ENCODE assay signal across 9 mouse cellular contexts in the genomic region with DNA sequence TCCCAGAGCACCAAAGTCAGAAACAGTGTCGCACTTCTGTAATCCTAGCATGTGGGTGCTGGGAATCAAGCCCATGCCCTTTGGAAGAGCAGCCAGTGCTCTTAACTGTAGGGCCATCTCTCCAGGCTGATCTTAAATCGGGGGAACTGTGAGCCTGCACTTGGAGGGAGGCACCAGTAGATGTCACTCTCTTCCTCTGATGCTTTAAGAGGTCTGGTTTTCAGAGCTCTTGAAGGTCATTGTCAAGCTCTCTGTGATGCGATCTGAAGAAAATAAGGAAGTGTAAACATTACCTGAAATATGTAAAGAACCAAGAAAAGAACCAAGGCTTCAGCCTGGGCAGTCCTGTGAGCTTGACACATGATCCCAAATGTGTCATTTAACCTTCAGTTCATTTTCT. TPM values are rescaled to one million over a fixed set of nuclear protein-coding genes. Genes with fewer than 3 reads are reported as not detected.
DNase-seq lines count a peak whose midpoint lies in the region; ATAC-seq and TF ChIP-seq lines count a peak whose summit lies in the region.
"Had no signal": no experiment of that assay in that cellular context is flagged by ENCODE, and none has a peak within 500 bp of the region (broad histone marks: within the 10 kb centered on the region; RNA-seq: fewer than 3 reads in every experiment).

No protein-coding gene starts in this region.

- ATAC-seq in frontal cortex, adult (ENCODE audit: low TSS enrichment) = peak; percentile 74
- ATAC-seq in megakaryocyte progenitor cell, adult 5-6 weeks (replicated peaks; ENCODE audit: poor library complexity) = peak; percentile 87

- no peaks in the 10 kb centered on the region for H3K36me3 ChIP-seq in E14TG2a.4 (ENCODE audit: insufficient read depth, low read length)
- H3K36me3 ChIP-seq: liver, embryonic 15.5 days had no signal

- TF ChIP-seq CTCF in E14TG2a.4 (conservative IDR thresholded peaks at IDR 0.05; ENCODE audit: low read length) = peak; percentile 86

- H3K27me3 ChIP-seq in E14TG2a.4 (ENCODE audit: insufficient read depth, low read length) = peaks cover 7% of the 10 kb centered on the region

- H3K4me3 ChIP-seq in E14TG2a.4 (replicated peaks; ENCODE audit: low read length) = no peak overlapping the region
- H3K4me3 ChIP-seq: liver, embryonic 15.5 days had no signal

- intact Hi-C loops in gastrocnemius, postnatal 36 days (cut with DNase I) = loop anchor here (10.0 kb wide), 1 partner anchor 378 kb away; no protein-coding TSS in a partner anchor

- peak; percentile 25 for DNase-seq in gastrocnemius, postnatal 10 days
- DNase-seq in gastrocnemius, postnatal 36 days = no peak
- peak; percentile 28 for DNase-seq in c-Kit-positive CD71-positive TER-119-negative erythroid progenitor cells, embryonic 14.5 days (ENCODE audit: low read depth)
- DNase-seq in layer of hippocampus, adult 11-12 months (ENCODE audit: low spot score) = peak; percentile 71
- peak; percentile 75 for DNase-seq in telencephalon, adult 2 months (ENCODE audit: low read depth, low spot score)

- H3K9me3 ChIP-seq in E14TG2a.4 (ENCODE audit: low read length) = no peaks in the 10 kb centered on the region
- H3K9me3 ChIP-seq: liver, embryonic 15.5 days had no signal

- H3K4me1 ChIP-seq in E14TG2a.4 (replicated peaks; ENCODE audit: low read depth, low read length) = peaks cover 18% of the 10 kb centered on the region
- H3K4me1 ChIP-seq: liver, embryonic 15.5 days had no signal

RNA-seq across cellular contexts. Expression of gene Gnb5, which starts 23.3 kb away (rescaled TPM):
- total RNA-seq in gastrocnemius, postnatal 10 days (2021) = 10 to 100 TPM in 1 of 2 experiments, 1 to 10 TPM in 1; 7.9 to 11.2 TPM
- total RNA-seq in gastrocnemius, postnatal 36 days (2021) = 10 to 100 TPM in 1 of 2 experiments, 1 to 10 TPM in 1; 8.7 to 14.8 TPM
- 0.51 and 0.67 TPM in 2 replicates for total RNA-seq in megakaryocyte progenitor cell, adult 5-6 weeks (2015)
- total RNA-seq in megakaryocyte progenitor cell, adult 5-6 weeks (2017) = 1.00 and 2.1 TPM in 2 replicates

RNA-seq across cellular contexts. Expression of gene Myo5c, which starts 51.0 kb away (rescaled TPM):
- 10 to 100 TPM in 1 of 2 experiments, 1 to 10 TPM in 1; 9.2 to 11.9 TPM for total RNA-seq in gastrocnemius, postnatal 10 days (2021)
- 1 to 10 TPM; 7.3 to 9.9 TPM for total RNA-seq in gastrocnemius, postnatal 36 days (2021)
- total RNA-seq in megakaryocyte progenitor cell, adult 5-6 weeks (2015) = 0.10 and 0.27 TPM in 2 replicates
- total RNA-seq in megakaryocyte progenitor cell, adult 5-6 weeks (2017) = 0.04 and 0.34 TPM in 2 replicates

Comparison
In these comparisons a context has a peak if more than half of its experiments do, and no peak if none do; other contexts are left out.
1. DNase-seq: peak in gastrocnemius, postnatal 10 days (single experiment), c-Kit-positive CD71-positive TER-119-negative erythroid progenitor cells, embryonic 14.5 days (single experiment), layer of hippocampus, adult 11-12 months (single experiment) and telencephalon, adult 2 months (single experiment); none in gastrocnemius, postnatal 36 days (0 of 2).
2. RNA of gene Myo5c, which starts 51.0 kb away (total RNA-seq): 9.2 to 11.9 TPM in gastrocnemius, postnatal 10 days and 7.3 to 9.9 TPM in gastrocnemius, postnatal 36 days; 0.04 to 0.34 TPM in megakaryocyte progenitor cell, adult 5-6 weeks; every median in the first group is over 4 times any median in the second.